Mouse (Mus musculus) embryonic stem cell, embryonic (primary cell): ENCODE data around the gene Larp4.

Experiments
- CTCF ChIA-PET, 4 experiments: fragments of 300-600 bp in 2 of 4; fragments of 350-600 bp in 2 of 4; sonication (Branson Sonifier 250); formaldehyde crosslinking; loops; one replicate each; lab custom pipeline; 2022; ENCODE audit warnings: inconsistent platforms in 2 of 4; lab: Charles Lee
- POLR2A ChIA-PET, 4 experiments: fragments of 300-600 bp in 2 of 4; fragments of 350-600 bp in 2 of 4; sonication (Branson Sonifier 250); formaldehyde crosslinking; loops; one replicate each; lab custom pipeline; 2022; ENCODE audit warnings: antibody characterized with exemption in 4 of 4, inconsistent platforms in 1 of 4; lab: Charles Lee

Larp4 gene

GRCm38 (mm10) chr15:100039001-100039701 is 69.3 kb downstream of the Larp4 start:
- POLR2A ChIA-PET, result interaction anchor here in 3 of 4 experiments (0.6 to 2.1 kb wide), 25 partner anchors 10 to 359 kb away, joined by 3 to 8 read pairs (median 3); partner anchors contain the start of genes Atf1 (in 1 of the 3) and Tmprss12 (in 1 of the 3)
- CTCF ChIA-PET, result interaction anchor here (0.5 to 2.2 kb wide), 64 partner anchors 9 to 869 kb away, joined by 3 to 12 read pairs (median 3); partner anchors contain the start of genes Gm17349 (in 1 of the 4) and Pou6f1 (in 1 of the 4)

GRCm38 (mm10) chr15:100040541-100041266 is 70.8 kb downstream of the Larp4 start:
- CTCF ChIA-PET, result interaction anchor here in 2 of 4 experiments (1.1 to 2.0 kb wide), 5 partner anchors 12 to 334 kb away, joined by 3 to 5 read pairs (median 4); no protein-coding TSS in a partner anchor
- POLR2A ChIA-PET, result interaction anchor here in 3 of 4 experiments (0.5 to 3.5 kb wide), 18 partner anchors 11 to 310 kb away, joined by 3 to 23 read pairs (median 4); no protein-coding TSS in a partner anchor

- ChIA-PET POLR2A (interaction anchor here in 3 of 4 experiments (0.5 to 3.5 kb wide), 29 partner anchors 9 to 911 kb away, joined by 3 to 23 read pairs (median 4); no protein-coding TSS in a partner anchor), CTCF (interaction anchor here in 2 of 4 experiments (0.6 to 2.0 kb wide), 6 partner anchors 11 to 334 kb away, joined by 3 to 5 read pairs (median 4); no protein-coding TSS in a partner anchor)
Measured at GRCm38 (mm10) chr15:100041267-100042047, 71.6 kb downstream of the Larp4 start.

GRCm38 (mm10) chr15:100042048-100042400 is 72.2 kb downstream of the Larp4 start:
- ChIA-PET CTCF (interaction anchor here in 3 of 4 experiments (0.6 to 2.0 kb wide), 7 partner anchors 11 to 333 kb away, joined by 3 to 5 read pairs (median 4); no protein-coding TSS in a partner anchor), POLR2A (interaction anchor here in 3 of 4 experiments (0.7 to 3.5 kb wide), 23 partner anchors 9 to 1212 kb away, joined by 3 to 23 read pairs (median 4); no protein-coding TSS in a partner anchor)

- ChIA-PET POLR2A (interaction anchor here in 3 of 4 experiments (0.6 to 1.8 kb wide), 6 partner anchors 11 to 349 kb away, joined by 3 to 4 read pairs (median 3); no protein-coding TSS in a partner anchor), CTCF (interaction anchor here in 2 of 4 experiments (0.5 to 1.7 kb wide), 3 partner anchors 81 to 367 kb away, joined by 3 to 5 read pairs (median 3); no protein-coding TSS in a partner anchor)
Measured at GRCm38 (mm10) chr15:100045576-100045975, 75.7 kb downstream of the Larp4 start.

- ChIA-PET CTCF (interaction anchor here in 2 of 4 experiments (0.6 to 0.8 kb wide), 3 partner anchors 11 to 162 kb away, joined by 3 to 4 read pairs (median 3); partner anchors contain the start of gene Dip2b (in 1 of the 2)), POLR2A (interaction anchor here in 3 of 4 experiments (0.6 to 1.3 kb wide), 4 partner anchors 10 to 29 kb away, joined by 4 to 5 read pairs (median 4); partner anchors contain the start of gene Dip2b (in 1 of the 3))
Measured at GRCm38 (mm10) chr15:100049496-100050087, 79.7 kb downstream of the Larp4 start.

- ChIA-PET CTCF (no interaction called here), POLR2A (interaction anchor here in 3 of 4 experiments (0.6 to 3.1 kb wide), 5 partner anchors 9 to 66 kb away, joined by 3 to 11 read pairs (median 4); no protein-coding TSS in a partner anchor)
Measured at GRCm38 (mm10) chr15:100050940-100051339, 81.1 kb downstream of the Larp4 start.

- ChIA-PET CTCF (interaction anchor here in 2 of 4 experiments (0.7 to 1.5 kb wide), 7 partner anchors 11 to 323 kb away, joined by 3 to 4 read pairs (median 3); partner anchors contain the start of gene Dip2b (in 2 of the 2)), POLR2A (interaction anchor here in 2 of 4 experiments (0.7 to 3.8 kb wide), 13 partner anchors 8 to 217 kb away, joined by 3 to 16 read pairs (median 3); partner anchors contain the start of gene Atf1 (in 1 of the 2))
Measured at GRCm38 (mm10) chr15:100052726-100053125, 82.9 kb downstream of the Larp4 start.

GRCm38 (mm10) chr15:100056397-100056908 is 86.6 kb downstream of the Larp4 start:
- POLR2A ChIA-PET, result interaction anchor here in 3 of 4 experiments (0.5 to 2.2 kb wide), 11 partner anchors 11 to 1247 kb away, joined by 3 to 7 read pairs (median 4); partner anchors contain the start of gene Dip2b (in 1 of the 3)
- CTCF ChIA-PET, result interaction anchor here in 2 of 4 experiments (0.6 to 1.2 kb wide), 3 partner anchors 9 to 144 kb away, joined by 3 read pairs; partner anchors contain the start of gene Dip2b (in 1 of the 2)

- ChIA-PET POLR2A (interaction anchor here in 1 of 4 experiments (2.2 to 6.5 kb wide), 2 partner anchors 9 to 16 kb away, joined by 6 to 23 read pairs; no protein-coding TSS in a partner anchor), CTCF (no interaction called here)
Measured at GRCm38 (mm10) chr15:100057698-100058097, 87.8 kb downstream of the Larp4 start.

GRCm38 (mm10) chr15:100058143-100058542 is 88.3 kb downstream of the Larp4 start:
- POLR2A ChIA-PET, result interaction anchor here in 1 of 4 experiments (1.5 to 6.5 kb wide), 2 partner anchors 12 to 17 kb away, joined by 3 to 23 read pairs; no protein-coding TSS in a partner anchor
- CTCF ChIA-PET, result no interaction called here

GRCm38 (mm10) chr15:100058912-100059311 is 89.0 kb downstream of the Larp4 start:
- ChIA-PET CTCF (interaction anchor here in 1 of 4 experiments (1.0 kb wide), 1 partner anchor 68 kb away, joined by 4 read pairs; no protein-coding TSS in a partner anchor), POLR2A (interaction anchor here in 3 of 4 experiments (0.6 to 6.5 kb wide), 7 partner anchors 11 to 236 kb away, joined by 3 to 23 read pairs (median 5); partner anchors contain the start of gene Dip2b (in 1 of the 3))

- CTCF ChIA-PET, result interaction anchor here in 3 of 4 experiments (0.5 to 1.0 kb wide), 6 partner anchors 14 to 407 kb away, joined by 3 to 7 read pairs (median 4); partner anchors contain the start of gene Dip2b (in 1 of the 3)
Measured at GRCm38 (mm10) chr15:100059626-100060311, 89.9 kb downstream of the Larp4 start.

GRCm38 (mm10) chr15:100060513-100061140 is 90.8 kb downstream of the Larp4 start:
- ChIA-PET CTCF (interaction anchor here in 3 of 4 experiments (0.6 to 1.0 kb wide), 4 partner anchors 13 to 49 kb away, joined by 3 read pairs; partner anchors contain the start of gene Dip2b (in 1 of the 3)), POLR2A (interaction anchor here in 3 of 4 experiments (0.7 to 6.5 kb wide), 20 partner anchors 8 to 179 kb away, joined by 3 to 23 read pairs (median 4); partner anchors contain the start of gene Dip2b (in 1 of the 3))

More at GRCm38 (mm10) chr15:100059626-100060311, 89.9 kb downstream of the Larp4 start:
- POLR2A ChIA-PET, result interaction anchor here in 3 of 4 experiments (0.6 to 6.5 kb wide), 28 partner anchors 8 to 333 kb away, joined by 3 to 23 read pairs (median 3); partner anchors contain the start of gene Dip2b (in 2 of the 3)
